Mouse (Mus musculus) brain, embryonic 14.5 days (tissue): ENCODE results near the gene Jade2.

Experiments
- CTCF ChIP-seq: fragments of 200-500 bp; IDR thresholded peaks from 2 replicates; pipeline ENCODE4 v1.5.1; 2012; ENCODE audit warnings: inconsistent platforms, mild to moderate bottlenecking, moderate library complexity, borderline replicate concordance; ENCODE audit not compliant: insufficient read depth, insufficient read length; ENCODE audit errors: extremely low read depth
- POLR2A ChIP-seq: fragments of 200-500 bp; IDR thresholded peaks from 2 replicates; pipeline ENCODE4 v1.6.1; 2012; ENCODE audit warnings: mild to moderate bottlenecking, inconsistent platforms, borderline replicate concordance; ENCODE audit not compliant: poor library complexity, insufficient read depth, insufficient read length, severe bottlenecking; ENCODE audit errors: extremely low read depth

GRCm38 (mm10) chr11:51898326-51899080, 41.0 kb upstream of the Jade2 start:
- TF ChIP-seq CTCF (no peak), POLR2A (no peak)
